Comparison of ENCODE assay signal across 17 mouse cellular contexts in the genomic region with DNA sequence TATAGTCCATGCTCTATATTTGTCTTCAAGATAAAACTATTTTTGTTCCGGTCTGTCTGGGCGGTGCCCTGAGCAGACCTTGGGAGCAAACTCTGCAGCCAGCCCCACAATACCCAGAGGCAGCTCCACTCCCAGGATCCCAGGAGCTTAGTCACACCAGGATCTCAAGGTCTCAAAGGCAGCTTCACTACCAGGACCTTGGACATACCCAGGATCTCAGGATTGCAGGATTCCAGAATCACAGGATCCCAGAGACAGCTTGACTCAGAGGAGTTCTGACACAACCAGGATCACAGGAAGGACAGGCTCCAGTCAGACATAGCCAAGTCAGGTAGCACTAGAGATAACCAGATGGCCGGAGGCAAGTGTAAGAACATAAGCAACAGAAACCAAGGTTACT.
A peak's percentile ranks its signal among the peaks of the same experiment; 100 is the strongest.
DNase-seq lines count a peak whose midpoint lies in the region; TF ChIP-seq lines count a peak whose summit lies in the region.
"Had no signal": no experiment of that assay in that cellular context is flagged by ENCODE, and none has a peak within 500 bp of the region (broad histone marks: within the 10 kb centered on the region; RNA-seq: fewer than 3 reads in every experiment).

No protein-coding gene starts in this region.

- no peaks in the 10 kb centered on the region for H3K79me2 ChIP-seq in heart, adult 2 months (replicated peaks; ENCODE audit: control insufficient read depth, insufficient read depth, low read length)

- peaks cover 2% of the 10 kb centered on the region; the same call in 1 of the 2 replicates for H3K4me1 ChIP-seq in heart, adult 2 months (ENCODE audit: control insufficient read depth, insufficient read depth, low read length)
- H3K4me1 ChIP-seq: embryonic facial prominence, embryonic 10.5 days; heart, embryonic 15.5 days; hindbrain, embryonic 12.5 days; midbrain, embryonic 12.5 days had no signal

- no peaks in the 10 kb centered on the region for H3K27me3 ChIP-seq in heart, adult 2 months (ENCODE audit: control insufficient read depth, insufficient read depth, low read length)
- H3K27me3 ChIP-seq: heart, embryonic 15.5 days; hindbrain, embryonic 12.5 days; midbrain, embryonic 12.5 days had no signal

- TF ChIP-seq CTCF in heart, adult 2 months (IDR thresholded peaks at IDR 0.05): no peak

- peak overlapping the region; percentile 80 for H3K27ac ChIP-seq in heart, adult 2 months
- H3K27ac ChIP-seq: embryonic facial prominence, embryonic 10.5 days; heart, embryonic 15.5 days; hindbrain, embryonic 12.5 days; liver, embryonic 14.5 days; midbrain, embryonic 12.5 days had no signal

- H3K4me3 ChIP-seq in heart, adult 2 months: no peak overlapping the region
- H3K4me3 ChIP-seq: embryonic facial prominence, embryonic 10.5 days; heart, embryonic 15.5 days; hindbrain, embryonic 12.5 days; midbrain, embryonic 12.5 days had no signal

- 50% methylated on average over 3 of the region's 3 CpGs for WGBS in heart, adult 2 months

- TF ChIP-seq EP300 in heart, adult 2 months (IDR thresholded peaks at IDR 0.05; ENCODE audit: insufficient read depth, low read depth, low read length): 0 out of 2 replicates have a peak, but pooled peaks have one; percentile 11

- DNase-seq in adrenal gland, postnatal 10 days: peak; percentile 2
- DNase-seq in adrenal gland, adult 8-10 months: no peak
- DNase-seq in heart, adult 2 months: peak; percentile 43 to 59
- DNase-seq in heart, postnatal 4 days: no peak
- DNase-seq in cerebellum, postnatal 10 days: peak; percentile 9 to 19
- peak; percentile 15 to 49 for DNase-seq in heart, postnatal 36 days
- DNase-seq in gastrocnemius, postnatal 36 days: no peak
- DNase-seq in left cerebral cortex, postnatal 14 days (ENCODE audit: low spot score in 2 of 2): no peak
- DNase-seq: adrenal gland, postnatal 36 days; gastrocnemius, postnatal 10 days; kidney, postnatal 36 days; lung, embryonic 14.5 days had no signal

- TF ChIP-seq POLR2A in heart, adult 2 months (IDR thresholded peaks at IDR 0.05; ENCODE audit: insufficient read depth, low read depth, low read length): peak; percentile 41; the same call in 1 of the 2 replicates

- intact Hi-C loops in heart, adult 2 months (cut with DNase I): no loop called here
- intact Hi-C loops in heart, postnatal 36 days (cut with DNase I): no loop called here
- intact Hi-C loops in gastrocnemius, postnatal 36 days (cut with DNase I): no loop called here
- intact Hi-C loops in left cerebral cortex, postnatal 14 days (cut with DNase I): no loop called here

- no peak overlapping the region for H3K9ac ChIP-seq in heart, adult 2 months (ENCODE audit: low read depth, low read length)
- H3K9ac ChIP-seq: heart, embryonic 15.5 days; hindbrain, embryonic 12.5 days; liver, embryonic 14.5 days; lung, embryonic 14.5 days; midbrain, embryonic 12.5 days had no signal

- H3K36me3 ChIP-seq in heart, adult 2 months (ENCODE audit: control insufficient read depth, insufficient read depth, low read length): no peaks in the 10 kb centered on the region
- H3K36me3 ChIP-seq: embryonic facial prominence, embryonic 10.5 days; heart, embryonic 15.5 days; hindbrain, embryonic 12.5 days; midbrain, embryonic 12.5 days had no signal

Comparison
In these comparisons a context has a peak if more than half of its experiments do, and no peak if none do; other contexts are left out.
1. DNase-seq: peak in adrenal gland, postnatal 10 days (single experiment), heart, adult 2 months (2 of 2), cerebellum, postnatal 10 days (2 of 2) and heart, postnatal 36 days (2 of 2); none in adrenal gland, adult 8-10 months (single experiment), heart, postnatal 4 days (single experiment), gastrocnemius, postnatal 36 days (0 of 2) and left cerebral cortex, postnatal 14 days (0 of 2).